Mouse (Mus musculus) yolk sac, embryonic 10.5 days (tissue): ENCODE data around the gene Spint2.
A peak's percentile ranks its signal among the peaks of the same experiment; 100 is the strongest.

Experiments
- DNase-seq: peaks from one replicate; pipeline ENCODE4 v3.0.0-alpha.2; 2017; ENCODE audit warnings: low spot score

Spint2 gene

DNA sequence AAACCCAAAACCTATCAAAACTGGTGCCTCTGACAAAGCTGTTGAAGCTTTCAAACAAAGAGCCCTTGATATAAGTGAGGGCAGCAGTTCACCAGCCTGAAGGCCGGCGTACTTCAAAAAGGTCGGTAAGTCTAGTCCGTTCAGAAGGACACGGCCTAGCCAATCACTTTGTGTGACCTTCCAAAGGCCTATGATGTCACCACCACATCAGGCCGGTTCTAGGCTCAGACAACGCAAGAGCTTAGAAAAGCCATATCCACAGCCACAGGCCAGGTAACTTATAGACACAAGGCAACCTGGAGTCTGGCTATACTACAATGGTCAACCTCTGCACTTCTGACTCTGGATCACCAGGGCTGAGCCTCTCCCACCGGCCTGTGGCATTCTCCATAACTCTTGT is 1.8 kb downstream of the Spint2 start:
- DNase-seq: no peak

DNA sequence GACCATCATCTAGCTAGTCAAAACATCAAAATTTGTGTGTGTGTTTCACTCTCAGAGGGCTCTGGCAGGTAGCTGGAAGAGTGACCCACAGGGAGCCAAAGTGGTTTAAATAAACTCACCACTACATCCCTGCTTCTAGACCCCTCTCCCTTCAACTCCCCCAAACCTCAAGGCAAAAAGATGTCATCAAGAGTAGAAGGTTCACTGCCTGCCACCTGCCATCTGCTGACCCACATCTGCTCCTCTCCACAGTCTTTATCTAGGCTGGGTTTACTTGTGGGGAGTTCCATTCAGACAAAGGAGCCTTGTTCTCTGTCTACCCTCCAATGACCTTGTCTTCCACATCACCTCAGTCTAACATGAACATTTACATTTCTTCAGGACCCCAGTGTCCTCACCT is 2.5 kb downstream of the Spint2 start:
- no peak for DNase-seq

GRCm38 (mm10) chr7:29277510-29277909 is 4.2 kb downstream of the Spint2 start:
- DNase-seq: no peak

- DNase-seq: no peak
Observed at GRCm38 (mm10) chr7:29276715-29277114, 5.0 kb downstream of the Spint2 start.

GRCm38 (mm10) chr7:29271687-29272465 is 9.8 kb downstream of the Spint2 start:
- DNase-seq: no peak

DNA sequence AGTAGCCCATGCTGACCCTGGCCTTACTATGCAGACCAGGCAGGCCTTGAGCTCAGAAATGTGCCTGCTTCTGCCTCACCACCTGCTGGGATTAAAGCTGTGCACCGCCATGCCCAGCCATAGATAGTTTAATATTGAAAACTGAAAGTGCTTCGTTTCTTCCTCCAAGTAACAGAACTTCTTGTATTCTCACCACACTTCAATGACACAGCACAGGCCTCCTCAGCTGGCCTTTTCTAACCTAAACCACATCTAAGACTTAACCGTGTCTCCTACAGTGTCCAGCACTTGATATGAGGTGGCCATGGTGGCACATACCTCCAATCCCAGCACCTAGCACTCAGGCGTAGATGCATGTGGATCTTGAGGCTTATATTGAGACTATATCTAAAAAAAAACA is 11.3 kb downstream of the Spint2 start:
- no peak for DNase-seq

- no peak for DNase-seq
Observed at GRCm38 (mm10) chr7:29266931-29267330, 14.8 kb downstream of the Spint2 start.

- no peak for DNase-seq
Observed at GRCm38 (mm10) chr7:29265636-29266035, 16.1 kb downstream of the Spint2 start.

- DNase-seq: no peak
Observed at GRCm38 (mm10) chr7:29263831-29264230, 17.9 kb downstream of the Spint2 start.

GRCm38 (mm10) chr7:29262151-29262550 is 19.6 kb downstream of the Spint2 start:
- DNase-seq: no peak

GRCm38 (mm10) chr7:29259781-29260730 is 21.7 kb downstream of the Spint2 start:
- DNase-seq: no peak

DNA sequence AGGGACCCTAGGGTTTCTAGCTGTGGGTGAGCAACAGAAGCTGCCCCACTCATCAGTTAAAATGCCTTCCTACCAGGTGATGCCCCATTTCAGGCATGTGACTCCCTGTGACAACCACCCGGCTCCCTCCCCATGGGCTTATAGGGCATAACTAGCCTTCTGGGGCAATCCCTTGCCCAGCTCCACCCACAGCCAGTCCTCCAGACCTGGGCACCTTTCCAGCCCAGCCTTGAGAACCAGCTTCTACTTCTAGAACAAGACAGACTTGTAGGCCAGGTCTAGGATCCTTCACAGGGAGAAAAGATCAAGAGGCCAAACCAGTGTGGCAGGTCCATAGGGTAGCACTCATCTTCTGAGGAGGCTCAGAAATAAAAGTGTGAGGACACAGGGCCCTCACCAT is 24.3 kb downstream of the Spint2 start:
- DNase-seq: no peak

DNA sequence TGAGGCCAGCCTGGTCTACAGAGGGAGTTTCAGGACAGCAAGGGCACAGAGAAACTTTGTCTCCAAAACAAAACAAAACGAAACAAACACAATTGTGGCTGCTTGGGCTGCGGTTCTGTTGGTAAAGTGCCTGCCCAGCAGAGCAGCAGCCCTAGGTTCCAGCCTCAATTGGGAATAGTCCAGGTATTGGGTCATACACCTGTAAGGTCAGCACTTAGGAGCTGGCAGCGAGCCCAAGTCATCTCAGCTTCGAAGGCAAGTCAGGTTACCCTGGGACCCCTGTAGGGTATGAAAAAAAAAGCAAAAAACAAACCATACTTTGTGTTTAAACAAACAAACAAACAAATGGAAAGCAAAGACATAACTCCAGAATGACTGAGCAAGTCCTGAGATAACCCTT is 25.8 kb downstream of the Spint2 start:
- no peak for DNase-seq

DNA sequence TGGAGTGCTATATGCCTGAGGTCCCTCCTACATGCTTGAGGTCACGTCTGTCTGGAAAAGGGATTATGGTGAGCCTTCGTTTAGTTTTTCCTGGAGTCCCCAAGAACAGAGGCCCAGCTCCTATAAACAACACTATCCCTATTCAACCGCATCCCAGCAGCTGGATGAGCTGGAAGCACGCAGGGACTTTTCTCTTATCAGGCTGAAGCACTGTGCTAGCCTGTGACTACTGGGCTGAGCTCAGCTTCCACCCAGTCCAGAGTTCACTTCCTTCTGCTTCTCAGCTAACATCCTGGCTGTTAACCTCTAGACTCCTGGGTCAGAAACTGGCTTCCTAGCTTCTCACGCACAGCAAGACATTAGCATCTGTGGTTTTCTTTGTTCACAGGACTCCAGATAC is 27.9 kb downstream of the Spint2 start:
- peak; percentile 73 for DNase-seq

GRCm38 (mm10) chr7:29251166-29251565 is 30.5 kb downstream of the Spint2 start:
- no peak for DNase-seq

DNA sequence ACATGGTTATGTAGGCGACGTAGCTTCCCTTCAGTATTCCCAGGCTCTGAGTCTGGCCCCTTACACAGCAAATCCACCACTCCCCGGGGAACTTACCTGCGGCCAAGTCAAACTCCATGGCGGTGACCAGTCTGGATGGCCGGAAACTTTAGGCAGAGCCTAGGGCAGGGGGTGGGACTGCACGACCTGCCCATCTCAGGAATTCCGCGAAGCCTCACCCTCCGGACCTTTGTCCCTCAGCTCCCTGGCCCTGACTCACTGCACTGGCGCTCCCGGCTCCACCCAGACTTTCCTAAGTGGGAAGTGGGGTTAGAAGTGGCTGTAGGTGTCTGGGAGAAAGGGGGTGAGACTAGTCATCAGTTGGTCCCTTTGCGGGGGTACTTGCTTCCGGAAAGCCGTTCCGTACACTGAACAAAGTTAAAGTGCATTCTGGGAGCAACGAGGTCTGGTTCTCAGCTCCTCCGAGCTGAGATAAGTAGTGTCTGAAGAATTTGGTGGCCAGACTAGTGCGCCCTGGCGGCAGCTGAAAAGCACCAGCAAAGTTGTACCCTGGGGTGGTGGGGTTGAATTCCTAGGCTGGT is 33.4 kb downstream of the Spint2 start, which contains the start of gene 2200002D01Rik:
2200002D01Rik (minus strand) TSS at position 206 of the 581 bp plus-strand sequence.
- peak; percentile 87 for DNase-seq

GRCm38 (mm10) chr7:29247706-29248105 is 34.0 kb downstream of the Spint2 start:
- DNase-seq: peak; percentile 69

- peak; percentile 85 for DNase-seq
Observed at GRCm38 (mm10) chr7:29247314-29247700, 34.4 kb downstream of the Spint2 start.

DNA sequence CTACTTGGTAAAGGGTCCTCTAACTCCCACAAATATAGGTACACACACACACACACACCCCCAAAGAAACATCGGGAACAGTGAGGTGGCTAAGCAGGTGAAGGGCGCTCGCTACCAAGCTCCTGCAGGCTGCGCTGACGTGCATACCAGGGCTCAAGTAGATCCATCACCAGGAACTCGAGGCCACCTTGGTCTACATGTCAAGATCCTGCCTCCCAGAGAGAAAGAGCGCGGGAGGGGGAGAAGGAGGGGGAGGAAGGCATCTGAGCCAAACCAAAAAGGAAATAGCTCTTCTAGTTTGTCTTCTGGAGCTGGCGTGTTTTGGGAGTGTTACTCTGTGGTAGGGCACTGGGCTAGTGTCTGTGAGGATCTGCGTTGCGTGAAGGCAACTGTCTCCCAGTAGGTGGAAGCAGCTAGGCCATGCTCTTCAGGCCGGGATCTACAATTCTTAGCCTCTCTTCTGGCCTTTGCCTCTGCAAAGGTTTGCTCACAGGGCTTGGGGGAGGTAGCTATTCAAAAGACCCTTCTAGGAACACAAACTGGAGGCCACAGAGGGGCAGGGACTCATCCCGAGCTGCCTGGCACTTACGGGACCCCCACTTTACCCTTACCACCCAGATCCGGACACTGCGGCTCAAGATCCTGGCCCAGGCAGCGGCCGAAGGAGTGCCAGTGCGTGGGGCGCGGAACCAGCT is 34.9 kb downstream of the Spint2 start:
- DNase-seq: no peak

GRCm38 (mm10) chr7:29246015-29246414 is 35.7 kb downstream of the Spint2 start:
- no peak for DNase-seq

DNA sequence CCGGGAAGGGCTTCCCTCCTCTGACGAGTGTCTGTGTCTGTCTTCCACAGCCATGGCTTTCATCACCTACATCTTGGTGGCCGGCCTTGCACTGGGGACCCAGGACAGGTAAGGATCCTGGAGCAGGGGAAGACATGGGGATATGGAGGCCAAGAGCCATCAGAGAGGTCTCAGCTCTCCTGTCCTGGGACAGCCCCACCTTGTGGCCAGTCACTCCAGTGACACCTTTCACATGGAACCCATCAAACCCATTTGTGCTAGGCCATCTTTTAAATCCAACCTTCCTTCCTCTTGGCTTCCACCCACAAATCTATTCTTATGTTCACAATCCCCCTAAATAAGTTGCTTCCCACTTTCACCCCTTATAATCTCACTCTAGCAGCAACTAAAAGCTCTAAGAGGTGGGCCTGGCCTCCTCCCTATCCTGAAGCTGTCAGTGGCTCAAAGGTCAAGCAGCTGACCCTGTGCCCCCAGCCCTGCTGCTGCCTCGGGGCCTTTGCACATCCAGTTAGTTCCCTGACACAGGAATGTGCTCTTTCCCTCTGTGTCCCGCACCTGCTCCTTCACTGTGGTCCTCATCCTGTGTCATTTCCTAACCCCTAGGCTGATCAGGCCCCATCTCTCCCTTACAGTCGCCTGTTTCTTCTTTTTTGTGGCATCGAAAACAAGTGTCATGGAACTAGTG is 36.8 kb downstream of the Spint2 start:
- DNase-seq: no peak
